Mouse (Mus musculus) kidney, adult 18-20 months (tissue): ENCODE data around the gene Elf5.
A peak's percentile ranks its signal among the peaks of the same experiment; 100 is the strongest.

Experiments
- DNase-seq: peaks from one replicate; pipeline ENCODE4 v3.0.0; 2021

Elf5 gene

DNA sequence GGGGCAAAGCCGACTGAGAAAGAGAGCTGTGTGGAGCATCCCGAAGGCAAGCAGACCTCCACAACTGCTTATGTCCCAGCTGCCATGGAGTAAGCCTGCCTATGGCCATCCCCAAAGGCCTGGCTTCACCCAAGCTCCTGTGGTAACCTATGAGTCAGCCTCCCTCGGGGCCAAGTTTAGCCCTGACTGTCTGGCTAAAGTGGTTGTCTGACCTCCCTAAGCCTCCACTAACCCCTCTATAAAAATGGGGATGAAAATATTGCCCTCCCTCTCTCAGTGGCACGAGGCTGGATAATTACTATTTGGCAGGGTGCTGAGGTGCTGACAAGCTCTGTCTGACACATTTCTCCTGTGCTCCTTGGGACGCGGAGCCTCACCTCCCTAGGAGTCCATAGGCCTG lies at the start of gene Elf5:
TSS of gene Elf5 (plus strand) at position 341 of the 400 bp plus-strand sequence.
- no peak for DNase-seq

DNA sequence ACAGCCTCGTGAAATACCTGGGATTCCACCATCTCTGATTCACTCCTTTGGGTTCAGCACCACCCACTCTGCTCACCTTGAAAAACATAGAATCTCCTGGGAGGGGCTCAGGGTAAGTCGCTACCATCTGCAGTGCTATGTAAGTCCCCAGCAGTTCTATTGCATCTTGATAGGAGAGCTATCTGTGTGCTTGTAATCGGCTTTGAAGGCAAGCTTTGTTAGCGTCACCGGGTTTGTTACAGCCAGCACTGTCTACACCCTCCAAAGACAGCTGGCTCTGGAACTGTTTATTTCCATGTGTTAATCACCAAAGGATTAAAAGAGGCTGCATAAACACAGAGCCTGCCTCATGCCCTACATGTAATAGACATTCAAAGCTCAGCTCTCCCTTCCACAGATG lies 38.9 kb upstream of the Elf5 start:
- no peak for DNase-seq

- peak; percentile 41 for DNase-seq
These were observed 31.9 kb upstream of the Elf5 start for GRCm38 (mm10) chr2:103379502-103380160.

- DNase-seq, result no peak
These were observed 29.3 kb upstream of the Elf5 start for GRCm38 (mm10) chr2:103382174-103382573.

GRCm38 (mm10) chr2:103387881-103388280 lies 23.6 kb upstream of the Elf5 start:
- no peak for DNase-seq

GRCm38 (mm10) chr2:103388311-103388710 lies 23.2 kb upstream of the Elf5 start:
- DNase-seq, result no peak

- DNase-seq, result no peak
These were observed 21.2 kb upstream of the Elf5 start for GRCm38 (mm10) chr2:103390086-103390988.

DNA sequence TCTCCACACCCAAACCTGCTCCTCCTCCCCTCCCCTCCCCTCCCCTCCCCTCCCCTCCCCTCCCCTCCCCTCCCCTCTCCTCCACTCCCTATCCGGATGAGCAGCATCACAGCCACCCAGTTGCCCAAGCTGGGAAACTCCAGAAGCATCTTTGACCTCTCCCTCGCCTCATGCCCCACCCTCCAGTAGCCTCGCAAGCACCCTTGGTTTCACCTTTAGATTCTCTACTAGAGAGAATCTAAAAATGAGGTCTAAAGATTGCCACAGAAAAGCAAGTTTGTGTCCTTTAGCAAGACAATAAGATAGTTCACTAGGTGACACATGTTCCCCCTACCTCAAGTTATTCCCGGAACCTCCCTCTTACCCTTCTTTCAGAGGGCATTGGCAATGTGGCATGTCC lies 19.9 kb upstream of the Elf5 start:
- no peak for DNase-seq

DNA sequence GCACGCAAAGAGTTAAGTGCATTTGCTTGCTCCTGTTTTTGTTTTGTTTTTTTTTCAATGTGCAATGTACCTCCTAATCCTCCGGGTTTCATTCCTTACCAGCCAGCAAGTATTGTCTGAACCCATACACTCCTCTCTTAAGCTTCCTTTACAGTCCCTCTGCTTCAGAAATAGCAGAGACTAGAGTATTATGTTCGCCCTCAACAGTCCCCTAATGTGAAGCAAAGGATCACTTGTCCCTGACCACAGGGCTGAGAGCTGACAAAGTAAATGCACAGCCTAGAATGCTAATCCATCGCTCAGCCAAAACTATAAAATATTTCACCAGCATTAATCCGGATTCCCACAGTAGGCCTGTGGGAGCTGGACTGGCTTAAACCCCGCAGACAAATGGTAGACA lies 13.4 kb upstream of the Elf5 start:
- DNase-seq, result no peak

DNA sequence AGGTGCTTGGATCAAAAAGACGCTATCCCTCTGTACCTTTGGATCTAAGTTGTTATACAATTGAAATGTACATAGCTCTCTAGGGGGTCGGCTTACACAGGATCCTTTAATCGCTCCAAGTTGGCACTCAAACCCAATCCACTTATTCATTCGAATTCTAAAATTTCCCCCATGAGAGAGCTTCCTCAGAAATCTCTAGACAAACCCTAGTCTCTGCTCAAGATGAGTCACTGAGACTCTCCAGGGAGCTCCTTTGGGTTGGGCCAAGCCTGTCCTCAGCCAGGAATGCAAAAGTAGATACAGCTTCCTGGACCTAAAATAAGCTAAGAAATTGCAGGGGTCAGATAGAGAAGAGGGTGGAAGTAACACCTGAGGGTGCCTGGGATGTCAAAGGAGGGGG lies 10.8 kb upstream of the Elf5 start:
- no peak for DNase-seq

DNA sequence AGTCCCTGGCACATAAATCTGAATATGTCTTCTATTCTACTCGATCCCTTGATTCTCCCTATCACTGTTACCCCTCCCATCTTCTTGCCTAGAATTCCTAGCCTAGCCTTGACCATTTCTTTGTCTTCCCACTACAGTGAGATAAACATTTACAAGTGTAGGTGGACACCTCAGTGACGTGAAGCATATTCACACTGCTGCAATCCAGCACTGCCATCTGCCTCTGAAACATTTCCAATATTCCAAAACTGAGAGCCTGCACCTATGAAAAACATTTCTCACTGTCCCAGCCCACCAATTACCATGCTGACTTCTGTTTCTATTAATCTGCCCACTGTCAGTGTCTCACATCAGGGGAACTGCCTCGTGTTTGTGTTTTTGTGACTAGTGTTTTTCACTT lies 5.2 kb upstream of the Elf5 start:
- DNase-seq, result no peak

DNA sequence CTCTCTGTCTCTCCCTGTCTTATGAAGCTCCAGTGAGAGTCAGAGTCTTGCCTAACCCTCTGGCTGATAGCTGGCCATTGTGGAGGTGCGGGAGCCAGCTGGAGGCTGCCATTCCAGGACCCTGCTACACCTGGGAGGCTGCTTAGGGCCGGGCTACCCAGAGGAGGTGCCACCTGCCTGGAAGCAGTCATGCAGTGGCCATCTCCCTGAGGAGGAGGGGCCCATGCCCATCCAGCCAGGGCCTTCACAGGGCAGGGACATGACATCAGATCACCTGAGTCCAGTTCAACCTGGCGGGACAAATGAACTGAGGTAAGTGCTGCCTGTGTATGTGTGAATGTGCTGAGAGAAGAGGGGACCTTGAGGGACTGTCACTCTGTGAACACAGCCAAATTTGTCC lies 328 bp downstream of the Elf5 start:
- no peak for DNase-seq

DNA sequence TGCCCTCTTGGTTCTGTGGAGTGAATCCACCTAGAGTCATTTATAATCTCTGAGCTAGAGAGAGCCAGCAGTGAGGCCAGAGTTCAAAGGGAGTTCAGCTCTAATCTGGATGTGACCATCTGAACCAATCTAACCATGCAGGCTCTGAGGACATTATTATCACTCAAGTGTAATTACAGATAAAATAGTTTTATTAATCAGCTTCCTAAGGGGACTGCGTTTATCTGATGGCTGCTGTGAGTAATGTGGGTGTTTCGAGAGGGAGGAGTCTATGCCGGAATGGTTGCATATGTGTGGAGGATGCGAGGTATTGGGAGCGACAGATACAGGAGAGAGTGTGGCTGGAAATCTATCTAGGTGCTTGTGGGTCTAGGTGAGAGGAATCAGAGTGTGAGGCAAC lies 1.9 kb downstream of the Elf5 start:
- no peak for DNase-seq

GRCm38 (mm10) chr2:103415774-103416173 lies 4.3 kb downstream of the Elf5 start:
- no peak for DNase-seq

DNA sequence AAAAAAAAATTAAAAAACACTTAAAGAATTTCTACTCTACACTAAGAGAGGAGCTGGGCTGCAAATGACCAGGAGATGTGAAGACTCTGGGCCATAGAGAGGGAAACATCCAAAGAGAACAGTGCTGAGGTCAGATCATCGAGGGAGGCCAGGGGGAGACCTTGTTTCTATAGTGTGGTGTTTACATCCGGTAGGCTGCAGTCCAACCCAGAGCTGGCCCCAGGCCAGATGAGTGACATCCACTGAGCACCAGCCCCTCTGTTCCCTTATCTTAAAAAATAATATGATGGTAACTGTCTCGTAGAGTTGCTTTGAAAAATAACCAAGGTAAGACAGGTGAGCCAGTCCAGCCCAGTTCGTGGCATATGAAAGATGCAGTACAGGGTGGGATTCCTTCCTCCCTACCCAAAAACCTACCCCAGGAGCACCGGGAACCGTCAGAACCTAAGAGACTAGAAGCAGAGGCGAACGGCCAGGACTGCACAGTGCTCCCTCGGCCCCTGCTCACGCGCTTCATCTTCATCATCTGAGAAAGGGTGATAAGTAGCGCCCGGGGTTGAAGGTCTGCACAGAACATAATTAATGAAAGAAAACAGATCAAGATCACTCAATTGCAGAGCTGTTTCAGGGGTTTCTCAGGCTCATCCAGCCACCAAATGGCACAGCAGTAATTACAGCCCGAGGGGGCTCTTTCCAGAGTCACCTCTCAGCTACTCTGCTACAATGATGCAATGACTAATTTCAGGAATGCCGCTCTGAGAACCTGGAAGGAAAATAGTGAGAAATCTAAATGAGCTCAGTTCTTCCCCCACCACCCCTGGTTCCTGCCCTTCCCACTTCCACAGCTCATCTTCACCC lies 9.4 kb downstream of the Elf5 start:
- no peak for DNase-seq

DNA sequence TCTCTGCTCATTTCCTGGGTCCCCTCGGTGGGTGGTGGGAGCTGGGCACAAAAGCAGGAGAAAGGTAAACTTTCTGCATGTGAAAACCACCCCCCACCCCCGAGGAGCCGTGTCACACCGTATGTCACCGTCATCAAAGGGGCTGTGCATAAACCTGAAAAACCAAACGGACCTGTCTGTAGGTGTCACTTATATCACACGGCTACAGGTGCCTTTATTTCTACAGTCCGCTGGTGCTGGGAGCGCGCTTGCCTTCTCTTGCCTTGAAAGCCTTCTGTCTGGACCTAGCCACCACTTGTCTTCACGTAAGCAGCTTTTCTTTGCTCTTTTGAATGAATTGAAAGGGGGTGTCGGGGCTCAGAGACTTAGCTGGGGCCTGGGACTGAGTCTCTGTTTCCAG lies 12.4 kb downstream of the Elf5 start:
- DNase-seq, result no peak

DNA sequence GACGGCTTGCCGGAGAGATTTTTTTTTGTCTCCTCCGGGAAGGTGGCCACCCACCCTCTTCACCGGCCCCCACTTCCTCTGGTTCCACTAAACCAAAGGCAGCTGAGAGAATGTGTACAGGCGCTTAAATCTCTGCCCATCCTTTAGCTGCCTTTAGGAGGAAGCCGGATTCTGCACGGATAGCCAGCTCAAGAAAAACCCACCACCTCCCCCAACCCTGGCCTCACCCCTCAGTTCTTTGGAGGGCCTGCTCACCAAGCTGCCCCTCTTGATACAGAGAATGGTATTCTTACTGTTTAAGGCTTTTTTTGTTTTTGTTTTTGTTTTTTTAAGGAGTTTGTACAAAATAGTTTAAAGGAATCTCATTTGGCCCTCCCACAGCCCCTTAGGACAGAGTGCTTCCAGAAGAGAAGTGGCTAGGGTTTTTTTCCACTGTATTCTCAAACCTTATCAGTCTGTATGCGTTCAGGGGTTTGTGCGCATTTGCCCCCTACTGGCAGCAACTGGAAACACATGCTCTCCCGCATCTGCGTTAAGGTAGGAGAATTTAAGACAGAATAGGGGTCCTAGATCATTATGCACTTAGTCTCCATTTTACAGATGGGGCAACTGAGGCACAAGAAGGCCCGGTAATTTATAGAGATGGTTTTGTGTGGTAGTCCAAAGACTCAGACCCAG lies 13.0 kb downstream of the Elf5 start:
- peak; percentile 73 for DNase-seq

DNA sequence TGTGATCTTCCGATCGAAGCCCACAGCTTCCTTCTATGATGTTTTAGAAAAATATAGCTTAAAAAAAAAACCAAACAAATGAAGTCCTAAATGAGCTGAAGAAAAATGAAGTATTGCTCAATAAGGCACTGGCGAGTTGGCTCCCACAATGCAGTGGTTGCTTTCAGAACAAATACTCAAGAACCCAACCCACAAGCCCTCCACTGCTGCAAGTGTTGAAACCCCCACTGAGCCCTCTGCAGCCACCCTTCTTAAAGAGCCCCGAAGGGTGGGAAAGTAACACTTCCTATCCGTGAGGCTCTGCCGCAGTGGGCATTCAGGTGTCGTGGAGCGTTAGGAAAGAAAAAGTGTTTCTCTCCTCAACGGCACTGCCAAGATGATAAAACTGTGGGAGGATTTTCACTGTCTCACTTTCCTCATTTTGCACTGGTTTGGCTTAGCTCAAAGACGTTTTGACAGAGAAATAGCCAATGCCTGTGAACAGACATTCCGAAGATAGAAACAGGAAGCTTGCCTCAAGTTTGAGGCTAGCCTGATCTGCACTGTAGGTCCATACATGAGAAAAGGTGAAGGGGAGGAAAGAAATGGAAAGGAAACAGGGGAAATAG lies 14.1 kb downstream of the Elf5 start:
- DNase-seq, result no peak

DNA sequence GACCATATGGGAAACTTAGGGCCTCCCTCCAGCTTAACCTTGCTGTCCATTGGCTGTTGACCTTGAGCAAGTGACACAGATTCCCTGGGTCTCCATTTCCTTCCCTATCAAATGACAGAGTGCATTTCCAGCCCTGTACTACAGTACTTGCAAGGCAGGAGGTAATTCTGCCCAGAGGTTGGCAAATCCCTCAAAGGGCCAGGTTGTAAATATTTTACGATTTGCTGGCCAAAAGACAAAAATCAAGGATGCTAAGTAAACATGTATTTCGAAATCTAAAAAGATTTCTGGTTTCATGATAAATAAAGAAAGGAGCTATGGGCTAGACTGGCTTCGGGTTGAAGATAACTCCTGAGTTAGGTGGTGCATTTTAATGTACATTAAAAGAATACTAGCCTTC lies 16.9 kb downstream of the Elf5 start:
- no peak for DNase-seq

DNA sequence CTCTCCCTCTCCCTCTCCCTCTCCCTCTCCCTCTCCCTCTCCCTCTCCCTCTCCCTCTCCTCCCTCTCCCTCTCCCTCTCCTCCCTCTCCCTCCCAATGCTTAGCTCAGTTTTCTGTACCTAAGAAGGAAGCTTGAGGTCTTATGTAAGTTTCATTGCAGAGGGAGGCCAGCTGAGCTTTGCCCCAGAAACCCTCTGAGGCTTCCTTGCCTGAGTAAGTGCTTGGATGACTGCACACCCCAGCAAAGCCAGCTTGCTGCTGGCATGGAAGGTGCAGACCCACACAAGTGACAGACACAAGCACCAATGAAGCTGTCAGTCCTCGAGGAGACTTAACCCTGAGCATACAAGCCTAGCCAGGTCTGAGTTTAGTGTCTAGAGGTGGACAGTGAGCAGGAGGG lies 19.2 kb downstream of the Elf5 start:
- peak; percentile 24 for DNase-seq

DNA sequence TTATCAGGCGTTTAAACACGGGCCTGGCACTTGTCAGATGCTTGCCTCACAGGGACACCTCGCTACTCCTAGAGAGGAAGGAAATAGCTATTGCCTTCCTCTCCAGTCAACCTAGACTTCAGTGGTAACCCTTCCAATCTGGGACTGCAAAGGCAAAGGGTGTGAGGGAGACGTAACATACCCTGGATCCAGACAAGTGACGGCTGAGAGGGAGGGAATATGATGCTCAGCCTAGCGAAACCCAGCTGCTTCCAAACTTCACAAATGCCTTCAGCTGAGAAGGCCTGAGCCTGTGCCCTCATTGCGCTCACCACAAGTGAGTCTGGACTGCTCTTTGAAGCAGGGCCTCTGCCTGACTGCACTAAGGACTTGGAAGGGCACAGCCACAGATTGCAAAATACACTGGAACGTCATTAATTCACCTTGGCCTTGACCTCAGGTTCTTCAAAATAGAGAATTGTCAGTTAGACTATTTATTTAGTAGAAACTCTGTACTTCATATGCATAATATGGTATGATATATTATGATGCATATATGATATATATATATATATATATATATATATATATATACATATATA lies 21.3 kb downstream of the Elf5 start:
- DNase-seq, result no peak

DNA sequence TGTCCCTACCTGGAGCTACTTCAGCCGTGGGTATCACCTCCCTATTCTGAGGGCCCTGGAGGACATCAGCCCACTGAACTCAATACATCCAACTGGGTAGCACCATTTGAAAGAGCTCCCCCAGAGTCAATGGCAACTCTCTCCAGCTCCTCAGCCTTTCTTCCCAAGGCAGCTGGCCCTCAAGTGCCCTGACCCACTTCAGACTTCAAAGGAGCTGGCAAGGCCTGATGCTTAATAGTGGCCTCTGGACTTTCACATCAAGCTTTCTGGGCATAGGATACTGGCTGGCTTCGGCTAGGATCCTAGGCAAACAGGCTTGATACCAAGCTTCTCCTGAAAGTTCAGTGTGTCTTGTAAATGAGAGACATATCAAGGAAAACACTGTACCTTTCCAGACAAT lies 23.6 kb downstream of the Elf5 start:
- no peak for DNase-seq
